25 mouse cellular contexts compared by ENCODE assay signal in the genomic region with DNA sequence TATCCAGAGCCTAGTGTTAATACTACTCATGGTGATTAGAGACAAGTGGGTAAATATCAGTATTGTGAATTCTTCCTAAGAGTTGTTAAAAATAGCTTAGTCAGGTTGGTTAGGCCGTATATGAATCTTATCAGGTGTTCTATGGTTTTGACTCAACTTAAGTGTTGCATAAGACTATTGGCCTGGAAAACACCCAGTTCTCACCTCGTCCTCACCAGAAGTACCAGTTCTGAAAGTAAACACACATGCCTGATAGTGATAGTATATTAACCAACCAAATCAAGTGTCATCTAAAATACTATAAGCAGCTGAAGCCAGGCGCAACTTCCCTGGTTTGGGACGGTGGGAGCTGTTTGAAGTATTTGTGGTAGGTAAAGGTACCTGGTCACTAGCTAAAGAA.
DNase-seq lines count a peak whose midpoint lies in the region; ATAC-seq and TF ChIP-seq lines count a peak whose summit lies in the region.
"Had no signal": no experiment of that assay in that cellular context is flagged by ENCODE, and none has a peak within 500 bp of the region (broad histone marks: within the 10 kb centered on the region; RNA-seq: fewer than 3 reads in every experiment).

No protein-coding gene starts in this region.

- no peak overlapping the region for H3K4me3 ChIP-seq in liver, adult 2 months (ENCODE audit: insufficient read depth, low read depth, low read length)
- no peak overlapping the region for H3K4me3 ChIP-seq in liver, embryonic 11.5 days (ENCODE audit: low read depth, low read length)
- H3K4me3 ChIP-seq in lung, postnatal 0 days (ENCODE audit: low read depth, low read length) = no peak overlapping the region
- H3K4me3 ChIP-seq in intestine, postnatal 0 days (ENCODE audit: low read depth, low read length) = no peak overlapping the region
- H3K4me3 ChIP-seq in stomach, embryonic 15.5 days (replicated peaks) = no peak overlapping the region
- H3K4me3 ChIP-seq: embryonic facial prominence, embryonic 12.5 days; erythroblast, embryonic 14.5 days; forebrain, embryonic 13.5 days; gastrocnemius, adult 2 months; heart, embryonic 10.5 days; hindbrain, embryonic 15.5 days; kidney, embryonic 15.5 days; limb, embryonic 13.5 days; lung, embryonic 15.5 days; midbrain, embryonic 15.5 days; neural tube, embryonic 12.5 days had no signal

- no peaks in the 10 kb centered on the region for H3K27me3 ChIP-seq in liver, adult 2 months (ENCODE audit: control insufficient read depth, insufficient read depth, low read length)
- no peaks in the 10 kb centered on the region for H3K27me3 ChIP-seq in liver, embryonic 11.5 days (replicated peaks; ENCODE audit: control insufficient read depth, insufficient read depth, low read length)
- H3K27me3 ChIP-seq in lung, postnatal 0 days (replicated peaks; ENCODE audit: insufficient read depth, low read length) = no peaks in the 10 kb centered on the region
- H3K27me3 ChIP-seq in intestine, postnatal 0 days (replicated peaks; ENCODE audit: control insufficient read depth, insufficient read depth, low read length) = no peaks in the 10 kb centered on the region
- H3K27me3 ChIP-seq in stomach, embryonic 15.5 days (replicated peaks) = no peaks in the 10 kb centered on the region
- H3K27me3 ChIP-seq: embryonic facial prominence, embryonic 12.5 days; forebrain, embryonic 13.5 days; hindbrain, embryonic 15.5 days; kidney, embryonic 15.5 days; limb, embryonic 13.5 days; lung, embryonic 15.5 days; midbrain, embryonic 15.5 days; neural tube, embryonic 12.5 days had no signal

- H3K36me3 ChIP-seq in liver, adult 2 months (ENCODE audit: control insufficient read depth, insufficient read depth, low read length) = no peaks in the 10 kb centered on the region
- no peaks in the 10 kb centered on the region for H3K36me3 ChIP-seq in liver, embryonic 11.5 days (ENCODE audit: control insufficient read depth, insufficient read depth, low read length)
- H3K36me3 ChIP-seq in lung, postnatal 0 days (ENCODE audit: insufficient read depth, low read length) = no peaks in the 10 kb centered on the region
- H3K36me3 ChIP-seq in intestine, postnatal 0 days (ENCODE audit: control insufficient read depth, insufficient read depth) = no peaks in the 10 kb centered on the region; the same call in 1 of the 2 replicates
- no peaks in the 10 kb centered on the region for H3K36me3 ChIP-seq in stomach, embryonic 15.5 days
- H3K36me3 ChIP-seq: embryonic facial prominence, embryonic 12.5 days; heart, embryonic 10.5 days; hindbrain, embryonic 15.5 days; kidney, embryonic 15.5 days; limb, embryonic 13.5 days; lung, embryonic 15.5 days; midbrain, embryonic 15.5 days; neural tube, embryonic 12.5 days had no signal

- no peak overlapping the region for H3K4me2 ChIP-seq in liver, embryonic 11.5 days
- no peak overlapping the region for H3K4me2 ChIP-seq in lung, postnatal 0 days (replicated peaks; ENCODE audit: low read depth, low read length)
- H3K4me2 ChIP-seq in intestine, postnatal 0 days (replicated peaks; ENCODE audit: low read depth) = no peak overlapping the region
- no peak overlapping the region for H3K4me2 ChIP-seq in stomach, embryonic 15.5 days
- H3K4me2 ChIP-seq: embryonic facial prominence, embryonic 12.5 days; forebrain, embryonic 13.5 days; hindbrain, embryonic 15.5 days; kidney, embryonic 15.5 days; limb, embryonic 13.5 days; lung, embryonic 15.5 days; midbrain, embryonic 15.5 days; neural tube, embryonic 12.5 days had no signal

- TF ChIP-seq EP300 in lung, postnatal 0 days (IDR thresholded peaks at IDR 0.05) = peak; percentile 37

- 20% methylated on average over 4 of the region's 4 CpGs for WGBS in liver, adult 2 months
- 62% methylated on average over 4 of the region's 4 CpGs for WGBS in liver, embryonic 11.5 days
- WGBS in lung, postnatal 0 days = 59% methylated on average over 4 of the region's 4 CpGs
- 38% methylated on average over 4 of the region's 4 CpGs for WGBS in intestine, postnatal 0 days
- 52% methylated on average over 4 of the region's 4 CpGs for WGBS in stomach, embryonic 15.5 days

- peaks cover 3% of the 10 kb centered on the region; the same call in 1 of the 2 replicates for H3K79me2 ChIP-seq in liver, adult 2 months (ENCODE audit: control insufficient read depth, insufficient read depth, low read length)

- no peak for ATAC-seq in liver, embryonic 11.5 days (replicated peaks; ENCODE audit: low FRiP score)
- peak; percentile 68 for ATAC-seq in lung, postnatal 0 days
- ATAC-seq in intestine, postnatal 0 days = peak; percentile 91
- peak; percentile 77 for ATAC-seq in stomach, embryonic 15.5 days (ENCODE audit: insufficient read depth, low FRiP score, low read depth)
- no peak for ATAC-seq in megakaryocyte-erythroid progenitor cell, adult 5-6 weeks (replicated peaks; ENCODE audit: low FRiP score, low TSS enrichment, poor library complexity, severe bottlenecking)
- ATAC-seq: activated CD4-positive, CD25-positive, alpha-beta regulatory T cell, adult 4 months; forebrain, embryonic 13.5 days; midbrain, embryonic 15.5 days had no signal

- TF ChIP-seq CTCF in liver, adult 2 months (IDR thresholded peaks at IDR 0.05; ENCODE audit: low read depth, low read length) = no peak
- no peak for TF ChIP-seq CTCF in lung, postnatal 0 days (IDR thresholded peaks at IDR 0.05)
- TF ChIP-seq CTCF in intestine, postnatal 0 days (IDR thresholded peaks at IDR 0.05; ENCODE audit: low read depth) = no peak

- H3K9me3 ChIP-seq in liver, embryonic 11.5 days (ENCODE audit: control insufficient read depth, low read length) = no peaks in the 10 kb centered on the region
- H3K9me3 ChIP-seq in lung, postnatal 0 days (ENCODE audit: low read length) = no peaks in the 10 kb centered on the region
- H3K9me3 ChIP-seq in intestine, postnatal 0 days (ENCODE audit: control insufficient read depth) = no peaks in the 10 kb centered on the region
- H3K9me3 ChIP-seq in stomach, embryonic 15.5 days = no peaks in the 10 kb centered on the region
- H3K9me3 ChIP-seq: embryonic facial prominence, embryonic 12.5 days; forebrain, embryonic 13.5 days; heart, embryonic 10.5 days; hindbrain, embryonic 15.5 days; kidney, embryonic 15.5 days; limb, embryonic 13.5 days; lung, embryonic 15.5 days; midbrain, embryonic 15.5 days; neural tube, embryonic 12.5 days had no signal

- no peak overlapping the region for H3K9ac ChIP-seq in liver, adult 2 months (ENCODE audit: low read depth, low read length)
- no peak overlapping the region for H3K9ac ChIP-seq in liver, embryonic 11.5 days (ENCODE audit: low read depth, low read length)
- no peak overlapping the region for H3K9ac ChIP-seq in lung, postnatal 0 days (replicated peaks; ENCODE audit: low read depth)
- H3K9ac ChIP-seq in intestine, postnatal 0 days (ENCODE audit: low read depth, low read length) = no peak overlapping the region
- no peak overlapping the region for H3K9ac ChIP-seq in stomach, embryonic 15.5 days
- H3K9ac ChIP-seq: embryonic facial prominence, embryonic 12.5 days; forebrain, embryonic 13.5 days; hindbrain, embryonic 15.5 days; kidney, embryonic 15.5 days; limb, embryonic 13.5 days; lung, embryonic 15.5 days; midbrain, embryonic 15.5 days; neural tube, embryonic 12.5 days had no signal

- DNase-seq in liver, adult 2 months (ENCODE audit: extremely low read depth, low read depth, low spot score) = peak; percentile 88
- no peak for DNase-seq in liver, embryonic 11.5 days (ENCODE audit: low spot score)
- peak; percentile 51 for DNase-seq in lung, postnatal 0 days (ENCODE audit: low spot score)
- no peak for DNase-seq in lung, postnatal 4 days
- DNase-seq in heart, adult 11 months = no peak
- DNase-seq: adrenal gland, adult 8-10 months; cerebellum, adult 11-12 months; cerebellum, postnatal 14 days; gastrocnemius, adult 2 months; kidney, postnatal 36 days; retina, postnatal 1 day had no signal

- no peak for TF ChIP-seq POLR2A in liver, adult 2 months (IDR thresholded peaks at IDR 0.05; ENCODE audit: extremely low read depth, insufficient read depth, low read length)

- peaks cover 5% of the 10 kb centered on the region; the same call in 1 of the 2 replicates for H3K4me1 ChIP-seq in liver, adult 2 months (ENCODE audit: control insufficient read depth, insufficient read depth, low read length)
- no peaks in the 10 kb centered on the region for H3K4me1 ChIP-seq in liver, embryonic 11.5 days (replicated peaks; ENCODE audit: control insufficient read depth, insufficient read depth, low read length)
- H3K4me1 ChIP-seq in lung, postnatal 0 days (ENCODE audit: insufficient read depth, low read depth, low read length) = no peaks in the 10 kb centered on the region; the same call in 1 of the 2 replicates
- H3K4me1 ChIP-seq in intestine, postnatal 0 days (replicated peaks; ENCODE audit: control insufficient read depth, insufficient read depth, low read length) = 0 out of 2 replicates have a peak, but pooled peaks cover 7% of the 10 kb centered on the region
- no peaks in the 10 kb centered on the region for H3K4me1 ChIP-seq in stomach, embryonic 15.5 days
- H3K4me1 ChIP-seq: heart, embryonic 10.5 days; neural tube, embryonic 12.5 days had no signal

- H3K27ac ChIP-seq in liver, adult 2 months (replicated peaks; ENCODE audit: insufficient read depth, low read depth, low read length) = no peak overlapping the region
- no peak overlapping the region for H3K27ac ChIP-seq in liver, embryonic 11.5 days (ENCODE audit: low read depth, low read length)
- H3K27ac ChIP-seq in lung, postnatal 0 days (ENCODE audit: low read length) = no peak overlapping the region
- no peak overlapping the region for H3K27ac ChIP-seq in intestine, postnatal 0 days (ENCODE audit: low read depth, low read length)
- H3K27ac ChIP-seq in stomach, embryonic 15.5 days = no peak overlapping the region
- H3K27ac ChIP-seq: embryonic facial prominence, embryonic 12.5 days; forebrain, embryonic 13.5 days; gastrocnemius, adult 2 months; heart, embryonic 10.5 days; hindbrain, embryonic 15.5 days; kidney, embryonic 15.5 days; limb, embryonic 13.5 days; lung, embryonic 15.5 days; midbrain, embryonic 15.5 days; neural tube, embryonic 12.5 days had no signal

Comparison
In these comparisons a context has a peak if more than half of its experiments do, and no peak if none do; other contexts are left out.
1. DNase-seq: peak in liver, adult 2 months (single experiment) and lung, postnatal 0 days (single experiment); none in liver, embryonic 11.5 days (single experiment), lung, postnatal 4 days (0 of 2) and heart, adult 11 months (single experiment).
2. ATAC-seq: peak in lung, postnatal 0 days (single experiment), intestine, postnatal 0 days (single experiment) and stomach, embryonic 15.5 days (single experiment); none in liver, embryonic 11.5 days (single experiment) and megakaryocyte-erythroid progenitor cell, adult 5-6 weeks (single experiment).